Mouse (Mus musculus) central nervous system, embryonic 14 days (tissue): Measurements from ENCODE around the gene Dnaaf1. TPM values are rescaled to one million over a fixed set of nuclear protein-coding genes. Genes with fewer than 3 reads are reported as not detected.

Experiments
- polyA plus RNA-seq: library from polyadenylated mRNA; depleted of rRNA; stranded (reverse); fragments of >200 nt; gene quantifications from 2 replicates; pipeline ENCODE4 v1.2.3, GENCODE M21; 2012; rRNA removed

Gene Dnaaf1
- 0.21 and 0.39 TPM in 2 replicates for polyA plus RNA-seq

GRCm38 (mm10) chr8:119574437-119575365, at the start of gene Dnaaf1, which contains the start of gene Hsdl1:
Gene Dnaaf1 (plus strand): TSS chr8:119575235.
Gene Hsdl1 (minus strand): TSS chr8:119575183.

GRCm38 (mm10) chr8:119558603-119559401, 16.2 kb upstream of the Dnaaf1 start, which contains the start of gene Mbtps1:
Gene Mbtps1 (minus strand): TSS chr8:119558735.

GRCm38 (mm10) chr8:119604996-119605395, 30.0 kb downstream of the Dnaaf1 start, which contains the start of gene Taf1c:
Gene Taf1c (minus strand): TSS chr8:119605222.

GRCm38 (mm10) chr8:119612471-119612870, 37.4 kb downstream of the Dnaaf1 start, which contains the start of gene Adad2:
Gene Adad2 (plus strand): TSS chr8:119612747.

GRCm38 (mm10) chr8:119635378-119635777, 60.3 kb downstream of the Dnaaf1 start, which contains the start of gene Kcng4:
Gene Kcng4 (minus strand): TSS chr8:119635680.

Other genes starting within 250 kb of the Dnaaf1 start
- 368 and 374 TPM in 2 replicates for gene Hsbp1, start 230.7 kb upstream of the Dnaaf1 start, polyA plus RNA-seq
- 13.5 and 14.8 TPM in 2 replicates for gene Mlycd, start 180.4 kb upstream of the Dnaaf1 start, polyA plus RNA-seq
- gene Osgin1, start 141.1 kb upstream of the Dnaaf1 start, polyA plus RNA-seq = 0.29 and 0.84 TPM in 2 replicates
- 34.0 and 35.3 TPM in 2 replicates for gene Necab2, start 128.5 kb upstream of the Dnaaf1 start, polyA plus RNA-seq
- 0.11 and 0.25 TPM in 2 replicates for gene Slc38a8, start 73.5 kb upstream of the Dnaaf1 start, polyA plus RNA-seq
- 91.2 and 97.3 TPM in 2 replicates for gene Mbtps1, start 16.5 kb upstream of the Dnaaf1 start, polyA plus RNA-seq
- 69.1 and 77.0 TPM in 2 replicates for gene Hsdl1, start 52 bp upstream of the Dnaaf1 start, polyA plus RNA-seq
- gene Taf1c, start 30.0 kb downstream of the Dnaaf1 start, polyA plus RNA-seq = 23.0 and 25.1 TPM in 2 replicates
- 0.17 and 0.31 TPM in 2 replicates for gene Adad2, start 37.5 kb downstream of the Dnaaf1 start, polyA plus RNA-seq
- 0.07 and 0.09 TPM in 2 replicates for gene Kcng4, start 60.4 kb downstream of the Dnaaf1 start, polyA plus RNA-seq
- gene Wfdc1, start 91.1 kb downstream of the Dnaaf1 start, polyA plus RNA-seq = 2.6 and 2.9 TPM in 2 replicates
- gene Atp2c2, start 124.8 kb downstream of the Dnaaf1 start, polyA plus RNA-seq = 0.11 and 0.56 TPM in 2 replicates
- gene Tldc1, start 203.2 kb downstream of the Dnaaf1 start, polyA plus RNA-seq = 12.4 and 14.3 TPM in 2 replicates